Mouse (Mus musculus): ENCODE measurements around the gene Ssxb9. TPM values are rescaled to one million over a fixed set of nuclear protein-coding genes. Genes with fewer than 3 reads are reported as not detected.
"Not testable (repeated sequence)": the region's sequence is repeated elsewhere in the genome, so short reads cannot be mapped to it uniquely, and the experiment has no call there.

Ssxb9 gene
- polyA plus RNA-seq (2016; fragmentation: Nextera tagmentation; extraction: Ambion mirVana), result not detected in 2 replicates

- H3K4me3 ChIP-seq, H3K36me3 ChIP-seq: not testable (repeated sequence)
These were observed at the start of gene Ssxb9 for GRCm38 (mm10) chrX:8366678-8367077. TSS of gene Ssxb9 (plus strand) at chrX:8366978.

GRCm38 (mm10) chrX:8327124-8327523 is 39.7 kb upstream of the Ssxb9 start, which contains the start of gene Ssxb10:
TSS of gene Ssxb10 (plus strand) at chrX:8327424.
- H3K9me3 ChIP-seq (replicated peaks), result 0 out of 2 replicates have a peak, but pooled peaks cover 4% of the 10 kb centered on the region
- H3K4me1 ChIP-seq, result no peaks in the 10 kb centered on the region
- no peak within 1 kb of the TSS for H3K27ac ChIP-seq
- WGBS (ENCODE audit: insufficient replicate concordance), result 26% methylated on average over 2 of the region's 2 CpGs
- no peaks in the 10 kb centered on the region for H3K27me3 ChIP-seq (replicated peaks)
- no peak within 1 kb of the TSS for H3K9ac ChIP-seq
- no peak within 1 kb of the TSS for H3K4me3 ChIP-seq
- H3K36me3 ChIP-seq, result no peaks in the 10 kb centered on the region
- no peak for ATAC-seq
- H3K4me2 ChIP-seq, result no peak within 1 kb of the TSS

More at GRCm38 (mm10) chrX:8366678-8367077, at the start of gene Ssxb9:
- H3K4me1 ChIP-seq; H3K27me3 ChIP-seq (replicated peaks); H3K4me2 ChIP-seq; ATAC-seq; H3K27ac ChIP-seq; H3K9me3 ChIP-seq (replicated peaks); H3K9ac ChIP-seq: not testable (repeated sequence)
- 10% methylated on average over 1 of the region's 1 CpGs for WGBS (ENCODE audit: insufficient replicate concordance)

DNA sequence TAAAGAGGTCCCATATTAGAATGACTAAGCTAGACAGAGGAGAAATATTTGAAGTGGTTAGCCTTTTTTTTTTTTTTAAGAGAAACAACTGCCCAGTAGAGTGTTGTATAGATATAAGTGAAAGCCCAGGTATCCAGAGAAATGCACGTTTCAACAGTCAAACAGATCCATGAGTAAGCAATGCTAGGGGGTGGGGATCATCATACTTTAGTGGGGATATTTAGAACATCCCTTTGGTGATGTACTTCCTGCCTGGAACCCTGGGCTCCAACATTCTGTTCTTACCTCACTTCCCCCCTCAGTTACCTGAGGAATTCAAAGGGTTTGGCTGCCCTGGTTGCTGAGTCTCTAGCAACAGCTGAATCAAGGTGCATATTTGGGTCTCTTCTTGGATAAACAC is 46.2 kb downstream of the Ssxb9 start, which contains the start of gene Ssxb1:
Gene Ssxb1 (plus strand): TSS at position 301 of the 400 bp plus-strand sequence.
- H3K9me3 ChIP-seq (replicated peaks); H3K4me3 ChIP-seq; H3K36me3 ChIP-seq; H3K9ac ChIP-seq; H3K27ac ChIP-seq; H3K4me2 ChIP-seq; H3K4me1 ChIP-seq; ATAC-seq; H3K27me3 ChIP-seq (replicated peaks): not testable (repeated sequence)
- WGBS (ENCODE audit: insufficient replicate concordance), result 24% methylated on average over 1 of the region's 1 CpGs

Other genes starting within 250 kb of the Ssxb9 start
- 9.4 and 9.9 TPM in 2 replicates for gene Wdr13, start 234.1 kb upstream of the Ssxb9 start, polyA plus RNA-seq (2016; fragmentation: Nextera tagmentation; extraction: Ambion mirVana)
- 351 and 363 TPM in 2 replicates for gene Rbm3, start 221.1 kb upstream of the Ssxb9 start, polyA plus RNA-seq (2016; fragmentation: Nextera tagmentation; extraction: Ambion mirVana)
- gene Tbc1d25, start 190.8 kb upstream of the Ssxb9 start, polyA plus RNA-seq (2016; fragmentation: Nextera tagmentation; extraction: Ambion mirVana), result 6.7 and 7.0 TPM in 2 replicates
- 58.3 and 59.8 TPM in 2 replicates for gene Ebp, start 173.5 kb upstream of the Ssxb9 start, polyA plus RNA-seq (2016; fragmentation: Nextera tagmentation; extraction: Ambion mirVana)
- gene Porcn, start 160.5 kb upstream of the Ssxb9 start, polyA plus RNA-seq (2016; fragmentation: Nextera tagmentation; extraction: Ambion mirVana), result 1.2 and 1.4 TPM in 2 replicates
- 42.2 and 42.6 TPM in 2 replicates for gene Ftsj1, start 114.6 kb upstream of the Ssxb9 start, polyA plus RNA-seq (2016; fragmentation: Nextera tagmentation; extraction: Ambion mirVana)
- gene Slc38a5, start 95.8 kb upstream of the Ssxb9 start, polyA plus RNA-seq (2016; fragmentation: Nextera tagmentation; extraction: Ambion mirVana), result 75.0 and 77.7 TPM in 2 replicates
- not detected in 2 replicates for gene Ssxb10, start 39.6 kb upstream of the Ssxb9 start, polyA plus RNA-seq (2016; fragmentation: Nextera tagmentation; extraction: Ambion mirVana)
- gene Ssxb1, start 46.3 kb downstream of the Ssxb9 start, polyA plus RNA-seq (2016; fragmentation: Nextera tagmentation; extraction: Ambion mirVana), result not detected in 2 replicates
- gene Ssxb2, start 94.7 kb downstream of the Ssxb9 start, polyA plus RNA-seq (2016; fragmentation: Nextera tagmentation; extraction: Ambion mirVana), result not detected in 2 replicates
- gene Gm14459, start 158.0 kb downstream of the Ssxb9 start, polyA plus RNA-seq (2016; fragmentation: Nextera tagmentation; extraction: Ambion mirVana), result not detected in 2 replicates
- gene Ssxb6, start 181.3 kb downstream of the Ssxb9 start, polyA plus RNA-seq (2016; fragmentation: Nextera tagmentation; extraction: Ambion mirVana), result not detected in 2 replicates
- gene Ssxb3, start 224.8 kb downstream of the Ssxb9 start, polyA plus RNA-seq (2016; fragmentation: Nextera tagmentation; extraction: Ambion mirVana), result not detected in 2 replicates